Mouse (Mus musculus): ENCODE data around the gene Tmsb15l.
"Not testable (repeated sequence)": the region's sequence is repeated elsewhere in the genome, so short reads cannot be mapped to it uniquely, and the experiment has no call there.

Tmsb15l gene

DNA sequence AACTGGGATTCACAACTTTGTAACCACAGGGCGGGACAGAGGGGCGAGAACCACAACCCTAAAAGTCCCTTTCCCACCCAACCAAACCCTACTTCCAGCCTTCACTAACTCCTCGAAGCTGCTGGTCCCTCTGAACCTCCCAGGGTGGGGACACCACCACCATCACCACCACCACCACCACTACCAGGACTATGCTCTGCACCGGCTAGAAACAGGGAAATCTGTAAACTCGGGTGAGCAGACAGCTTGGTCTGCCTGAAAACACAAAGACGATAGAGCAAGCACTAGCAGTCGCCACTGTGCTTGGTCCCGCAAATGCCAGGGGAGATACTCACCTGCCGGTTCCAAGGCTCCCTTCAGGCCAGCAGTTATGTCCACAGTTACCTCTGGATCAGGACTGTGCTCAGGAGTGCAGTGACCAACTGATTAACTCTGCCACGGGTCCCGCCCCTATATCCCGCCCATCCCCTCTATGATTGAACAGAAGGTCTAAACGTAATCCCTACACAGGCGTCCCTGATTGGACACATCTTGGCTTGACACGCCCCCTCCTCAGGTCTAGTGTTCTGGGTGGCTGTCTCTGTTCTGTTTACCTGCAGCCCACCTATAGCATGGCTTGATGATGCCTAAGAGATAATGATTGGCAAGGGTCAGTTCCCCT is at the start of gene Tmsb15l, which contains the start of gene Tmsb15b1:
Gene Tmsb15l (minus strand): TSS at position 446 of the 661 bp plus-strand sequence.
Gene Tmsb15b1 (minus strand): TSS at position 451 of the 661 bp plus-strand sequence.
- peak; percentile 58 for DNase-seq

GRCm38 (mm10) chrX:137019310-137019709 is 42.6 kb upstream of the Tmsb15l start:
- peak; percentile 73 for DNase-seq

GRCm38 (mm10) chrX:137017668-137018067 is 41.0 kb upstream of the Tmsb15l start:
- DNase-seq = no peak

- peak; percentile 46 for DNase-seq
Measured at GRCm38 (mm10) chrX:137015099-137015709, 38.5 kb upstream of the Tmsb15l start.

GRCm38 (mm10) chrX:136996256-136996655 is 19.6 kb upstream of the Tmsb15l start:
- DNase-seq = no peak

DNA sequence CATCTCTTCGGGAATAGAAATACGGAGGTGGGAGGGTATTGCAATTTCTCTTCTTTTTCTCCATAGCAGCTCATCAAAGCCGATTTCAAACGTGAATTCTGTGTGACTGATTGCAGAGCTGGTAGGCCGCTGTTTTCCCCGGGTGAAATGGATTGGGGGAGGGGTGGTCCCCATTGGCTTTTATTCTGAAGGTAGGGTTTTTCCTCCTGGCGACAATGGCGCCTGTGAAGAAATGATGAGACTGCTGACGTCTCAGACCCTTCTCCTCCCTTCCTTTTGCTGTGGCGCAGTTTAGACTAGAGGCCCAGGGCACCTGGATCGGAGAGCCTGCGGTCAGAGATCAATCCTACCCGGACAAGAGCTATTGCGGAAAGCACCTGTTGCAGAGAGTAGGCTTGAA is 17.0 kb upstream of the Tmsb15l start:
- peak; percentile 43 for DNase-seq

GRCm38 (mm10) chrX:136992978-136993547 is 16.4 kb upstream of the Tmsb15l start, which contains the start of gene Zcchc18:
Gene Zcchc18 (plus strand): TSS chrX:136993155.
- DNase-seq = peak; percentile 74

DNA sequence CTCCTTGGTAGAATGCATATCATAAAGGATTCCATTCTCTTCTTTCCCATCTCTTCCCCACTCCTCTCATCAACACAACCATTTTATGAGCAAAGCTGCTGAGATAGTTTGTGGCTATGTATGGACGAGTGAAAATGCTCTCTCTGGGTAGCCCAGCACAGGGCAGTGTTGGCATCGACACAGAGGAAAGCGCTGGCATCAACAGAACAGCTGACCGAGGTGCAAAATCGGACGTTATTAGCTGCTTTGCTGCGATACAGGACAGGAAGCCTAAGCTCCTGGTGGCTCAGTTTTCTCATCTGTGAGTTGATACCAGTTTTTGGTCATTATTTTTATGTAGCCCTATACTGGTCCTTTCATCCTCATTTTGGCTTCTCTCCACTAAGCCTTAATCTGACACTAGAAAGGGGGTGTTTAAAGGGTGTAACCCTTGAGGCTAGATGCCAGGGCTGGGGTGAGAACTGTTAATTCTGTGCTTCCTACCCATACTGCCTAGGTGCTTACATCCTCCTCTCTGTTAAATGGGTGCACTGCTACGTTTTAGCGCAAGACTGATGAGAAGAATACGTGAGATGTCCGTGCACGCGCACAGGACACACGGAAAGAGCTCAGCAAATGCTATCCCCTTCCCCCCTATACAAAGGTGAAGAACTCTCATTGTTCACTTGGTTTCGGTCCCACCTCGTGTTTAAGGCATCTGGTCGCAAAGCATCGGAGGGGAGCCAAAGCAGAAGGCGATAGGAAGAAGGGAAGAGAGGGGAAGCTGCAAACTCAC is 15.7 kb upstream of the Tmsb15l start:
- DNase-seq = no peak

DNA sequence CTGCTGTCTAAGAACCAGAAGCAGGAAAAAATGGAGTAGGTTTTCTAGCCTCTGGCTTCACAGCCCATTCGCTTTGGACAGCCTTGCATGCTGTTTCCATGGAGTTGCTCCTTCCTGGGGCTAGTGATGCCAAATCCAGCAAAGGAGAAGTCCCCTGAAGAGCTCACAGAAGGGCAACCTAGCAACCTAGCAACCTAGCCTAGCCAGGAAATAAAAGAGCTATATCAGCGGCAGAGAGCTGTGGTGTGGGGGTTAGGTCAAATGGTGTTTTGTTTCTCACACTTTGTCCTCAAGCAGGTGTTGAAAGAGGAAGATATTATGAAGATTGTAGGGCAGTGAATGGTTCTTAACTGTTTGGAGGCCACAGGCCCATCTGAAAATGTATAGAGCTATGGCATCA is 14.6 kb upstream of the Tmsb15l start:
- DNase-seq = no peak

GRCm38 (mm10) chrX:136986039-136986438 is 9.4 kb upstream of the Tmsb15l start:
- DNase-seq = no peak

GRCm38 (mm10) chrX:136978616-136979015 is 1.9 kb upstream of the Tmsb15l start:
- DNase-seq = no peak

- DNase-seq = not testable (repeated sequence)
Measured at GRCm38 (mm10) chrX:136975397-136975796, 1.3 kb downstream of the Tmsb15l start, which contains the start of gene Tmsb15b2. Gene Tmsb15b2 (minus strand): TSS chrX:136975497.

DNA sequence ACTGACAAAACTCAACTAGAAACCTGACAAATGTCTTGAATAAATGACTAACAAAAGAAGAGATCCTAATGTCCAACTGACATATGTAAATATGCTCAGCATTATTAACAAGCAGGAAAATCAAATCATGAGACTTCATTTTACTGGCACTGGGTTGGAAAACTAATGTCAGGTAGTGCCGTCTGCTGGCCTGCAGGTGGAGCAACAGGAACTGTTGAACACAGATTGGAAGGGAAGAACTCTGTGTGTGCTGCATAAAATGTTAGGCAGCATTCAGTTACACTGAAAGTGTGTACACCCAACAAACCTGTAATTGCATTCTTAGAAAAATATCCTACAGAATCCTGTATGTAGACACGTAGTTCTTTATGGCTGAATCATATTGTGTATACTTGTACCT is 17.0 kb downstream of the Tmsb15l start:
- DNase-seq = no peak

- DNase-seq = not testable (repeated sequence)
Measured at GRCm38 (mm10) chrX:136958300-136958699, 18.4 kb downstream of the Tmsb15l start.

- DNase-seq = peak; percentile 60
Measured at GRCm38 (mm10) chrX:136957583-136958279, 18.9 kb downstream of the Tmsb15l start.

- DNase-seq = no peak
Measured at GRCm38 (mm10) chrX:136937985-136938384, 38.7 kb downstream of the Tmsb15l start.

- no peak for DNase-seq
Measured at GRCm38 (mm10) chrX:136927031-136927430, 49.6 kb downstream of the Tmsb15l start, which contains the start of gene H2bfm. Gene H2bfm (plus strand): TSS chrX:136927325.

DNA sequence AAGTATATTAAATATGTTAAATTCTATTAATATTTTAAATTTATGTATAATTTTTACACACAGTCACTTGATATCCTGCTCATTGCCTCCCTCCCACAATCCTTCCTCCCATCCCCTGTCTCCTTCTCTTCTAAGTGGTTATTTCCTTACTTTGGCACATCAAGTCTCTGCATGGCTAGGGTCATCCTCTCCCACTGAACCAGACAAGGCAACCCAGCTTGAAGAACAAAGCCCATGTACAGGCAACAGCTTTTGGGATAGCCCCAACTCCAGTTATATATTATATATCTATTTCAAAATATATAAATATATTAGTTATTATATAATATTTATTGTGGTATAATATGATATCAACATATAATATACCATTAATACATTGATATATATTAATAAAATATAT is 50.8 kb downstream of the Tmsb15l start:
- no peak for DNase-seq

All from right cerebral cortex, postnatal 4 days (tissue).